Mouse (Mus musculus) stomach, postnatal 0 days (tissue): Measurements from ENCODE around the gene Snx29. TPM values are rescaled to one million over a fixed set of nuclear protein-coding genes. Genes with fewer than 3 reads are reported as not detected.

ENCODE experiments used
- ATAC-seq: fragments of 200-750 bp; cut with Nextera tagmentation; 2 replicates; pipeline ENCODE4 v1.8.0; 2017; ENCODE audit not compliant: low FRiP score, low TSS enrichment
- DNase-seq: peaks from one replicate; pipeline ENCODE4 v3.0.0-alpha.2; 2016; ENCODE audit warnings: low spot score
- H3K27ac ChIP-seq: fragments of 300-500 bp; sonication (generic); replicated peaks from 2 replicates; pipeline ENCODE4 v1.5.1; 2014; ENCODE audit warnings: mild to moderate bottlenecking, control low read depth
- H3K27me3 ChIP-seq: fragments of 300-500 bp; sonication (generic); 2 replicates; pipeline ENCODE4 v1.6.1; 2014; ENCODE audit warnings: low read length; ENCODE audit not compliant: control insufficient read depth, insufficient read depth
- H3K36me3 ChIP-seq: fragments of 300-500 bp; sonication (generic); 2 replicates; pipeline ENCODE4 v1.6.1; 2014; ENCODE audit warnings: low read length, mixed read lengths; ENCODE audit not compliant: control insufficient read depth, insufficient read depth
- H3K4me1 ChIP-seq: fragments of 300-500 bp; sonication (generic); replicated peaks from 2 replicates; pipeline ENCODE4 v1.6.1; 2014; ENCODE audit warnings: antibody characterized with exemption; ENCODE audit not compliant: control insufficient read depth, insufficient read depth
- H3K4me2 ChIP-seq: fragments of 300-500 bp; sonication (generic); replicated peaks from 2 replicates; pipeline ENCODE4 v1.6.1; 2014; ENCODE audit warnings: low read depth, mild to moderate bottlenecking, control low read depth, moderate library complexity
- H3K4me3 ChIP-seq: fragments of 300-500 bp; sonication (generic); 2 replicates; pipeline ENCODE4 v1.5.1; 2014; ENCODE audit warnings: low read depth, low read length, control low read depth
- H3K9ac ChIP-seq: fragments of 300-500 bp; sonication (generic); 2 replicates; pipeline ENCODE4 v1.6.1; 2014; ENCODE audit warnings: mild to moderate bottlenecking, low read length, control low read depth, mixed read lengths
- H3K9me3 ChIP-seq: fragments of 300-500 bp; sonication (generic); 2 replicates; pipeline ENCODE4 v1.6.1; 2016; ENCODE audit warnings: low read length; ENCODE audit not compliant: control insufficient read depth
- CTCF ChIP-seq: IDR thresholded peaks from 2 replicates; pipeline ENCODE4 v1.5.1; 2016; ENCODE audit warnings: antibody characterized with exemption, low read depth, mild to moderate bottlenecking, moderate library complexity
- EP300 ChIP-seq: optimal IDR thresholded peaks from 2 replicates; pipeline ENCODE3; 2016; ENCODE audit warnings: antibody characterized with exemption
- WGBS: fragments of 180-500 bp; shearing (Covaris S2); extraction: QIAGEN DNeasy Blood & Tissue Kit; methylation state at CpG from one replicate; pipeline ENCODE4 v1.1.7; 2014; 5-methylcytosine and 5-hydroxymethylcytosine counted together
- polyA plus RNA-seq: library from polyadenylated mRNA; unstranded; fragments of >200 nt; fragmentation: Nextera tagmentation; extraction: Ambion mirVana; gene quantifications from 2 replicates; pipeline ENCODE4 v1.2.1, GENCODE M21; 2015

Gene Snx29
- polyA plus RNA-seq, 1 experiment from 2014 or later: 4.8 TPM

DNA sequence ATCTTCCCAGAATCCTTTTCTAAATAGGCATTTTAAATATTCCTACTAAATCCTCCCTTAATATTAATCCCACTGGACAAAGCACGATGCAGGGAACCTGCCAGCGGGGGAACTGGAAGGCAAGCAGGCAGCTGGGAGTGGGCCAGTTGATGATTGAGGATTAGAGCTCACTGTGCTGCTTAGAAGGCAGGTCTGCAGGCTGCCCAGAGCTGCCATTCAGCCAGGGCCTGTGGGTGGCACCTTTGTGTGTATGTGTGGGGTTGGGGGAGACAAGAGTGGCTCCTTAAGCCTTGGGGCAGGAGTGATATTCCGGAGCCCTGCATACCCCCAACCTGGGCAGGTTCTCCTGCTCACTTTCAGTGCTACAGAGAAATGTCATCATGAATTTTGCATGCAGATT is 174.0 kb downstream of the Snx29 start:
- Histone ChIP-seq H3K36me3 (no peaks in the 10 kb centered on the region), H3K4me3 (no peak overlapping the region), H3K27me3 (no peaks in the 10 kb centered on the region), H3K27ac (no peak overlapping the region), H3K9ac (no peak overlapping the region), H3K4me2 (no peak overlapping the region), H3K9me3 (no peaks in the 10 kb centered on the region), H3K4me1 (no peaks in the 10 kb centered on the region)
- TF ChIP-seq EP300: no peak
- no peak for TF ChIP-seq CTCF
- no peak for ATAC-seq
- DNase-seq: no peak
- WGBS: 63% methylated on average over 3 of the region's 3 CpGs

- H3K4me1 ChIP-seq: no peaks in the 10 kb centered on the region
- H3K4me3 ChIP-seq: no peak overlapping the region
- TF ChIP-seq EP300 (no peak), CTCF (no peak)
- ATAC-seq: no peak
- H3K9ac ChIP-seq: no peak overlapping the region
- no peaks in the 10 kb centered on the region for H3K27me3 ChIP-seq
- no peaks in the 10 kb centered on the region for H3K36me3 ChIP-seq
- DNase-seq: no peak
- 61% methylated on average over 4 of the region's 4 CpGs for WGBS
- no peak overlapping the region for H3K27ac ChIP-seq
- H3K4me2 ChIP-seq: no peak overlapping the region
- H3K9me3 ChIP-seq: no peaks in the 10 kb centered on the region
Observed at GRCm38 (mm10) chr16:11500061-11500460, 177.4 kb downstream of the Snx29 start.

DNA sequence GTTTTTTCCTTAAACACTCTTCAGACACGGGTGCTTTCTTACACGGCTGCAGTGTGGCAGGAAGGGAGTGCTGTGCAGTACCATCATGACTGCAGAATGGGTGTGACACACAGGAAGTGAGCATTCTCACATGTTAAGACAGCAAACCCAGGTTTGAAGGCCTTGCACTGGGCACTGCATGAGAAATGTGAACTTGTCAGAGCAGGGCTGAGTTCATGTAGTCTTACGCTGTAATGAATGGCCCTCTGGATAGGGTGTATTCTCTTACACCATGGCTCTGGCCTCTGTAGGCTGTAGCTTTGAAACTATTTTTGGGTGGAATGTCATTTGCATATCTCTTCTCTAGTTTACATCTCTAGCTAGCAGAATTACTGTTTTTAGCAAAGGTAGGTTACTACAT is 178.4 kb downstream of the Snx29 start:
- H3K4me3 ChIP-seq: no peak overlapping the region

GRCm38 (mm10) chr16:11501611-11502010 is 178.9 kb downstream of the Snx29 start:
- no peak for TF ChIP-seq EP300
- TF ChIP-seq CTCF: no peak
- no peaks in the 10 kb centered on the region for H3K4me1 ChIP-seq
- DNase-seq (no peak), ATAC-seq (no peak)
- no peaks in the 10 kb centered on the region for H3K36me3 ChIP-seq
- WGBS: 73% methylated on average over 2 of the region's 2 CpGs
- no peak overlapping the region for H3K9ac ChIP-seq
- no peaks in the 10 kb centered on the region for H3K9me3 ChIP-seq
- H3K4me2 ChIP-seq: no peak overlapping the region
- H3K4me3 ChIP-seq: no peak overlapping the region
- 0 out of 2 replicates have a peak overlapping the region, but pooled peaks have one; percentile 24 for H3K27ac ChIP-seq
- H3K27me3 ChIP-seq: no peaks in the 10 kb centered on the region

More for the DNA sequence above, 178.4 kb downstream of the Snx29 start:
- H3K9ac ChIP-seq: no peak overlapping the region
- H3K4me2 ChIP-seq: no peak overlapping the region
- H3K36me3 ChIP-seq: no peaks in the 10 kb centered on the region
- no peak for DNase-seq
- no peaks in the 10 kb centered on the region for H3K9me3 ChIP-seq
- H3K27me3 ChIP-seq: no peaks in the 10 kb centered on the region
- ATAC-seq: no peak
- no peaks in the 10 kb centered on the region for H3K4me1 ChIP-seq
- 0 out of 2 replicates have a peak overlapping the region, but pooled peaks have one; percentile 24 for H3K27ac ChIP-seq
- TF ChIP-seq EP300 (no peak), CTCF (no peak)
- 66% methylated on average over 3 of the region's 3 CpGs for WGBS

GRCm38 (mm10) chr16:11504666-11505491 is 182.2 kb downstream of the Snx29 start:
- Histone ChIP-seq H3K9ac (no peak overlapping the region), H3K9me3 (no peaks in the 10 kb centered on the region), H3K4me1 (no peaks in the 10 kb centered on the region), H3K36me3 (no peaks in the 10 kb centered on the region), H3K27me3 (no peaks in the 10 kb centered on the region), H3K27ac (peak overlapping the region; percentile 36; the same call in 1 of the 2 replicates), H3K4me2 (no peak overlapping the region), H3K4me3 (no peak overlapping the region)
- peak; percentile 22 for TF ChIP-seq EP300
- TF ChIP-seq CTCF: no peak
- WGBS: 72% methylated on average over 2 of the region's 2 CpGs
- DNase-seq (no peak), ATAC-seq (peak; percentile 53)

- Histone ChIP-seq H3K9me3 (no peaks in the 10 kb centered on the region), H3K4me3 (no peak overlapping the region), H3K27me3 (no peaks in the 10 kb centered on the region), H3K9ac (no peak overlapping the region), H3K4me1 (no peaks in the 10 kb centered on the region), H3K4me2 (no peak overlapping the region), H3K36me3 (no peaks in the 10 kb centered on the region), H3K27ac (peak overlapping the region; percentile 36; the same call in 1 of the 2 replicates)
- DNase-seq (peak; percentile 42), ATAC-seq (peak; percentile 78)
- TF ChIP-seq CTCF (no peak), EP300 (no peak)
- 39% methylated on average over 5 of the region's 5 CpGs for WGBS
Observed at GRCm38 (mm10) chr16:11505492-11506176, 182.9 kb downstream of the Snx29 start.
